Mouse (Mus musculus): ENCODE results near the gene Trip11. TPM values are rescaled to one million over a fixed set of nuclear protein-coding genes. Genes with fewer than 3 reads are reported as not detected.

Gene Trip11
- total RNA-seq, 2 experiments from 2014 or later = 34.2 to 39.5 TPM

Other genes starting within 250 kb of the Trip11 start
- gene Tc2n, start 194.7 kb downstream of the Trip11 start, total RNA-seq (2021) = 1 to 10 TPM in 1 of 2 experiments, under 1 TPM in 1; 0.96 to 1.0 TPM
- gene Fbln5, start 94.2 kb downstream of the Trip11 start, total RNA-seq (2021) = 10 to 100 TPM; 48.6 to 55.0 TPM
- 10 to 100 TPM; 15.1 to 18.4 TPM for gene Atxn3, start 45.0 kb upstream of the Trip11 start, total RNA-seq (2021)
- gene Cpsf2, start 62.7 kb upstream of the Trip11 start, total RNA-seq (2021) = 10 to 100 TPM; 25.3 to 36.3 TPM
- gene Slc24a4, start 215.5 kb upstream of the Trip11 start, total RNA-seq (2021) = 1 to 10 TPM in 1 of 2 experiments, under 1 TPM in 1; 0.42 to 1.1 TPM